Mouse (Mus musculus): Measurements from ENCODE around the gene Ubac2.

The Ubac2 gene

GRCm38 (mm10) chr14:121964990-121965389 is 86.6 kb downstream of the Ubac2 start, which contains the start of gene Gpr183:
TSS of gene Gpr183 (minus strand) at chr14:121965195.
- in situ Hi-C loops (cut with MseI, MboI), result no loop called here

- in situ Hi-C loops (cut with MseI, MboI), result no loop called here
These were observed 87.0 kb downstream of the Ubac2 start for GRCm38 (mm10) chr14:121965461-121965860.

DNA sequence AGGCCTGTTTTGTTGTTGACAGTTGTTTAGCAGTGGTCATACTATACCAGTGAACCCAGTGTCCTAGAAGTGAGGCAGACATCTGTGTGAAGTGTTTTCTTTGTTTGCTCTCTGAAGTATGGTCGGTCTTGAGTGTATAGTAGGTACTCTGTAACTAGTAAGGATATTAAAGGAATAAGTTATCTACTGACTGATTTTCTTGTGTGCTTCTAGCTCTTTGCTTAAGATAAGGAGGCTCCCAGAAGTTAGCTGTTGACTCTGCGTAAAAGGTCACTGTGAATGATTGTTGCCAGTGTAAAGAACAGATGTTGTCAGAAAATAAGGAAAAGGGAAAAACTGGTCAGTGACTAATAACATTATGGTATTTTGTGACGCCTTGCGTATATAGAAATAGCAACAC is 88.7 kb downstream of the Ubac2 start:
- in situ Hi-C loops (cut with MseI, MboI), result no loop called here

DNA sequence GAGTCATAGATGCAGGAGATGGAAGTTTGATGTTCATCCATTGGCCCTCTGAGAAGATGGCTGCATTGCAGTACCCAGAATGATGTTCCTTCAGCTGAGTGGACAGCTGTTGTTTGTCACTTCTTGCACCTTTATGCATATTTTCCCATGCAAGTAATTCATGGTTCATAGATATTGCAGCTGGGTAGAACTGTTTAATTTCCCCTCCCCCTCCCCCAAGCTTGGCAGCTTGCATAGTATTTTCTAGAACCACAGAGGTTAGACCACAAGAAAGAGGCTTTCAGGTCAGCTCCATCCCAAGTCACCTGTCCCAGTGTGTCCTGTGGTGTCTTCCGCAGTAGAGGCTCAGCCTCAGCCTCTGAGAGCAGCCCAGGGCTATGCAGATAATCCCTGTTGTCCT is 92.0 kb downstream of the Ubac2 start:
- in situ Hi-C loops (cut with MseI, MboI), result no loop called here

GRCm38 (mm10) chr14:121973114-121973513 is 94.7 kb downstream of the Ubac2 start:
- in situ Hi-C loops (cut with MseI, MboI), result no loop called here

- in situ Hi-C loops (cut with MseI, MboI), result no loop called here
These were observed 103.1 kb downstream of the Ubac2 start for GRCm38 (mm10) chr14:121981531-121981930.

GRCm38 (mm10) chr14:121983009-121983933 is 104.9 kb downstream of the Ubac2 start:
- in situ Hi-C loops (cut with MseI, MboI), result no loop called here

DNA sequence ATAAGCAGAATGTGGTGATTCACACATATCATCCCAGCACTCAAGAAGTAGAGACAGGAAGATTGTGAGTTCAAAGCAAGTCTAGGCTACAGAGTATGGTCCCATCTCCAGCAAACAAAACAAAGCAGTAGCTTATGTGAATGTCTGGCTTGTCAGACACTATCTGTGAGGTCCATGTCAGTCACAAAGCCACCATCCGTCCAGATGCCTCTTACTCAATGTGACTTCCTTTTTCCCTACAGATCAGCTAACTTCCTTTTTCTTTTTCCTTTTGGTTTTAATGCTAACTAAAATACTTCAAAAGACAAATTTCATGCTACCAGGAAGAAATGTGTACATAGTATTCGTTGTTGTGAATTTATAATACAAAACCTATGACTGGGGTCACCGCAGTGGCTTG is 107.1 kb downstream of the Ubac2 start:
- in situ Hi-C loops (cut with MseI, MboI), result no loop called here

DNA sequence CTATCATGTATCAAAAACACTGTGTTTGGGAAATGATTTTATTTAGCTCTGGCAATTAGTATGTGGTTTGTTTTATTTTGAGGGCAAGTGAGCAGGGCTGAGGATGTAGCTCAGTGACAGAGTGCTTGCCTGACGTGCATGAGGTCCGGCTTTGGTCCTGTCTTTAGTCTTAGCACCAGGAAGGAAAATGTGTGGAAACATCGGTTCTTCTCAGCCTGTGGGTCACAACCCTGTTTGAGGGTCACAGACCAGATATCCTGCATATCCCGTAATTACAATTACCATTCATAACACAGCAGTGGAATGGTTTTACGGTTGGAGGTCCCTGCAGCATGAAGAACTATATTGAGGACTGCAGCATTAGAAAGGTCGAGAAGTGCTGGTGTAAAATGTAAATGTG is 107.6 kb downstream of the Ubac2 start:
- in situ Hi-C loops (cut with MseI, MboI), result no loop called here

GRCm38 (mm10) chr14:121987287-121987686 is 108.9 kb downstream of the Ubac2 start:
- in situ Hi-C loops (cut with MseI, MboI), result no loop called here

DNA sequence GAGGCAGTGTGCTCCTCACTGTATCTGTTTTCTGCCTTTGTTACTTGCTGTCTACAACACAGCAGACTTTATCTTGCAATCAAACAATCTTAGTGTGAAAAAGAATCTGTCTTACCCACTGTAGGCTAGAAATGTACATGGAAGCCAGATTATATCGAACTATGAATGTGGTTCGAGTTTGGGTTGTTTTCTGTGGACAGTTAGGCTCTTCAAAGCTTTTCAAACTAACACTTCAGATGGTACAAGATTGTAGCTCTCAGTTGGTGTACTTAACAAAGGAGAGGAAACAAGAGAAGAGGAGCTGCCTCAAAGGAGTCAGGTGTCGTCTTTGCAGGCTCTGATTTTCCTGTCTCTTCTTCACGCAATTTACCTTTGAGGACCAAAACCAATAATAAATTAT is 109.3 kb downstream of the Ubac2 start:
- in situ Hi-C loops (cut with MseI, MboI), result no loop called here

- in situ Hi-C loops (cut with MseI, MboI), result no loop called here
These were observed 110.9 kb downstream of the Ubac2 start for GRCm38 (mm10) chr14:121989331-121989730.

- in situ Hi-C loops (cut with MseI, MboI), result no loop called here
These were observed 111.4 kb downstream of the Ubac2 start for GRCm38 (mm10) chr14:121989869-121990268.

GRCm38 (mm10) chr14:121990897-121991296 is 112.5 kb downstream of the Ubac2 start:
- in situ Hi-C loops (cut with MseI, MboI), result no loop called here

DNA sequence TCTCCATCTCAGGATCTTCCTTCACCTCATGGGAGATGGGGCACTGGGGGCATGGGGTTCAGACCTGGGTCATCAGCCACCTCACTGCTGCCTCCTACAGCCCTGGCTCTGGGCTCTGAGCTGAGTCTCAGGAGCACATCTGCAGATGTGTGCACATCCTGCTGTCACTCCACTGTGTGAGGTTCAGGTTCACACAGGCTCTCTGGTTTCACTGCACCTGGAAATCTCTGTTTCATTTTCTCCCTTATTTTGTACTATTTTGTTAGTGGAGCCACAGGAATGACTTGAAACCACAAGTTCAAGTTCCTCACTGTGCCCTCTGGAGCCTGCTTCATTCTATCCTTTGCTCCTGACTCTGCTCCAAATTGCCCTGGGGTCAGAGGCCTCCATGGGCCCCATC is 113.5 kb downstream of the Ubac2 start:
- in situ Hi-C loops (cut with MseI, MboI), result no loop called here

DNA sequence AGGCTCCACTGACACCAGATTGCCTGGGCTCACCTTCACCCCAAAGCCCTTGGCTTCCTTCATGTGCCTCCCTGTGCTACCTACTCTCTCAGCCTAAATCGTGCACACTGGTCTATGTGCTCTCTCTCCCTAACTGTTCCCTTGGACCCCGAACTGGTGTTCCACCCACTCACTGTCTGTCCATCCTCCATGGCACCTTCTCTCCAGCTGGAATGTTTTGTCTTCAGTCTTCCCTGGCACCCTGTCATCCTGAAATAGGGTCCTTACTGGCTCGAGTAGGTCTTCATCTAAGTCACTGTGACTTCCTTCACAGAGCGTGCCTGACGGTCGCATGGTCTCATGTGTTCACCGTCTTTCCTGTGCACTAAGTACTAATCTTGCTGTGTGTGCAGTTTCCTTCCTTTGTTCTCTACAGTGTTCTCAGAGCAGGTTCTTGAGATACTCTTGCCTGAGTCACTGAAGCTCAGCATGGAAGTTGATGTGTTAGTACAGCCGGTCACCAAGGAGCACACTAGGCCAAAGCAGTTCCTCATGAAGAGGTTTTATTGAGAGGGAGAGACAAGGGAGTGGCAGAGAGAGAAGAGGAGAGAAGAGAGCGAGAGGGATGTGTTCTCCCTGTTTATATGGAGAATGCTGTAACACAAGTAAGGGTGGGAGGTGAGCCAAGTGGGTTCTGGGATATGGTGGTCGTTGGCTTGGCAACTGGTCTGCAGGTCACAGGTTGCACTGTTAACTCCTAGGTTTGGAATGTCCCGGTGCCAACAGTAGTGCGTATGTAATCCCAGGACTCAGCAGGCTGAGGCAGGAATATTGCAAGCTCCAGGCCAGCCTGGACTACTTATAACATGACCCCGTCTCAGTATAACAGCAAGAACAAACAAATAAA is 114.2 kb downstream of the Ubac2 start:
- in situ Hi-C loops (cut with MseI, MboI), result no loop called here

DNA sequence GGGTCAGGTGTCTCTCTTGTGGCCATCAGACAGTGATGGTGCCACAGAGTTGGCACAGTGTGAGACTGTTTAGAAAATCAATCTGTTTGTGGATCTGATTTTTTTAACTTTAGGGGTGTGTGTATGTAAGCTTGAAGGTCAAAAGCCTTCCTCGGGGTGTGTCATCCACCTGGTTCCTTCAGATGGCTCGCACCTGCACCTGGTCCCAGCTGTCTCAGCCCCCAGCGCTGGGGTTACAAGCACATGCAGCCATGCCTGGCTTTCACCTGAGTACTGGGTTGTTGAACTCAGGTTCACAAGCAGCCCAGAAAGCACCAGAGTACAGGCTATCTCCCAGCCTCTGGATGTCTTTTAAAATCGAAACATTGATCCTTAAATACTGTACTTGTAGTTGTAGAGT is 115.2 kb downstream of the Ubac2 start:
- in situ Hi-C loops (cut with MseI, MboI), result no loop called here

DNA sequence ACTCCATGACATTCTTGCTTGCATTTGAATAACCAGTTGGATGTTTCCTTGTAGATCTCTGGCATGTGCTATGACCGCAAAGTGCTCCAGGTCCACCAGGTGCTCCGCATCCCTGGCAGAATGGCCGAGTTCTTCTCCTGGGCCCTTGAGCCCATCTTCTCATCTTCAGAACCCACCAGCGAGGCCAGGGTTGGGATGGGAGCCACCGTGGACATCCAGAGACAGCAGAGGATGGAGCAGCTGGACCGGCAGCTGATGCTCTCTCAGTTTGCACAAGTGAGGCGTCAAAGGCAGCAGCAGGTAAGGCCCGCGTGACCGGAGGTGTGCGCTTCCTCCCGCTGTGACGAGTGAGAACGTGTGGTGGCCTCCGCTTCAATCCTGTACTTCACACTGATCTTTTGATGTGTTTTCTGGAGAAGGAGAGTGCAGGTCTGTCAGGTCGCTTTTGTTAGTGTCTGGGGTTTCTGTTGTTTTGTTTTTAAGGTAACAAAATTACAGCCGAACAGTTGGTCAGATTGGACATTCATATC is 115.8 kb downstream of the Ubac2 start:
- in situ Hi-C loops (cut with MseI, MboI), result no loop called here

GRCm38 (mm10) chr14:121994846-121995556 is 116.6 kb downstream of the Ubac2 start:
- in situ Hi-C loops (cut with MseI, MboI), result no loop called here

DNA sequence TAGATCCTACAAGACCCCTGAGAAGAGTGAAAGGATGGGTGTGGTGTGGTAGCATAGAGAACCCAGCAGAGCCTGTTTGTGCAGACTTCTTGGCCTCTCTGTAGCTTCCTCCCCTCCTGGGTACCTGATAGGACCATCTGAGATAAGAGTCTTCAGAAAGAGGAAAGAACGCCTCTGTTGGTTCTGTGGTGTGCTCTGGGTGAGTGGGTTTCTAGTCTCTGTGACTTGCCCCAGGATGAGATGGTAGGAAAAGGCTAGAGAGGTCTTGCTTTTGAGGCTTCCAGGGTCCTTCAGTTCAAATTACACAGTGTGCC is 117.1 kb downstream of the Ubac2 start:
- in situ Hi-C loops (cut with MseI, MboI), result no loop called here

DNA sequence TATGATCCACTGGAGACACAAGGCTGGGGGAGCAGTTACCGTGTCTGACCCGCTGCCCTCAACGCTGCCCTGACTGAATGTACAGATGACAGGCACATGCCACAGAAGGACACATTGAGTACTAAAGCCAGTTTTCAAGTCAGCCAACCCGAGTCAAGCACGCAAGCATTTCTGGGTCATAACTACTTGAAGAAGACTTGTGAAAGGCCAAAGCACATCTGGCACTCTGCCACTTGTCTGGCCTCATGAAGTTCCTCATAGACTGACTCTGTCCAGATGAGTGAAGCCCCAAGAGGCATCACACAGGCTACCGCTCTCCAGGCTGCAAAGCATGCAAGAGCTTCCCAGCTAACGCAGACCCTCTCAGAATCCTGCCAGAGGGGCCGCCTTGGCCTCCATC is 118.4 kb downstream of the Ubac2 start:
- in situ Hi-C loops (cut with MseI, MboI), result no loop called here

DNA sequence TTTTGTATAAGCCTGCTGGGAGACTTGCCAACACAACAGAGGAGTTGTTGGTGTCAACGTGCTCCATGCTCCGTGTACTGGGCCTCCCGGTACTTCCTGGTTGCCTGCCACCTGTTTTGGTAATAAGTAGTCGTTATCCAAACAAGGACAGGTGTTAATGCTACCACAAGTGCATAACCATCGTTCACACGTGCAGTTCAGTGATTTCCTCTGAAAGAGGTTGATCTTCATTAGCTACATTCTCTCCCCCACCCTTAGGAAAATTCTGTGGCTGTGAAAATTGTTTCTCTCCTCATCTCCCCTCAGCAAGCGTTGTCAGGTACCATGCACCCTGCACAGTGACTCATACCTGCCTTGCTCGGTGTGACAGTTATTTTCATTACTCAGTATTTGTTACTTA is 121.0 kb downstream of the Ubac2 start:
- in situ Hi-C loops (cut with MseI, MboI), result no loop called here
